Mouse (Mus musculus) gastrocnemius, adult 18-20 months (tissue): Measurements from ENCODE around the gene Erc2. TPM values are rescaled to one million over a fixed set of nuclear protein-coding genes. Genes with fewer than 3 reads are reported as not detected.

Experiments
- DNase-seq: peaks from one replicate; pipeline ENCODE4 v3.0.0; 2021; ENCODE audit warnings: low spot score
- total RNA-seq, 2 experiments: library from RNA; stranded (reverse); gene quantifications; 2 replicates each; pipeline ENCODE4 v1.2.3; 2021

The Erc2 gene
- total RNA-seq, 2 experiments from 2014 or later, result 0.11 to 0.83 TPM

DNA sequence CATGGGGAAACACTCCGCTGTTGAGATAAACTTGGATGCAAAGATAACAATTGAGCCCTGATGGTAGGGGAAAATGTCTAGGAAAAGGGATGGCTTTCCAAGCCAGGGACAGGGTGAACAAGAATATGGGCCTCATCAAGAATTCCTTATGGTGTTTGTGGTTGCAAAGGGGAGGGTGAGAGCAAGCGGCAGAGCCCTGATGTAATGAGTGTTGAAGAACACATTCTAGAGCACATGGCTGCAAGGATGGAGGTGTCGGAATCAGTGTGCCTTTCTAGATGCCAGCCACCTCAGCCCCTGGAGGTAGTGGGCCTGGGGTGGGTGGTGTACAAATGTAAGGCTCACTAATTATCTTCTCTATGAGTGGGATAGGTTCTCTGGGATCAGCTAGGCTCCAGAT is 313.5 kb downstream of the Erc2 start:
- DNase-seq, result no peak

DNA sequence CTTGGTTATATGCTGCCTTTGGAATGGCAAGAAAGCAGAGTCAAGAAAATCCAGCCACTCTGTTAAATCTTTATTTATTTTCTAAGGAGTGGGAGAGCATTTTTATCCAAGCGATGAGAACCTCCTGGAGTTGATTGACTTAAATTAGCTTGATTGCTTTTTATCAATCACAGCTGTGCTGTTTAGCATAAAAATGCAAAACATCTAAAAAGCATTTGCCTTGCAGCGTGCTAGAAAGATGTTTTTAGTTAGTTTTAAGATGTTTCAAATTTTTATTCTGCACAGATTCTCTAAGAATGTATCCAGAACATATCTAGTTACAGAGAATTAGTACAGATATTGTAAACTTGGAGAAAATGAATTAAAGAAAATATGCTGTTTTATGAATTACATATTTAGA is 315.7 kb downstream of the Erc2 start:
- no peak for DNase-seq

DNA sequence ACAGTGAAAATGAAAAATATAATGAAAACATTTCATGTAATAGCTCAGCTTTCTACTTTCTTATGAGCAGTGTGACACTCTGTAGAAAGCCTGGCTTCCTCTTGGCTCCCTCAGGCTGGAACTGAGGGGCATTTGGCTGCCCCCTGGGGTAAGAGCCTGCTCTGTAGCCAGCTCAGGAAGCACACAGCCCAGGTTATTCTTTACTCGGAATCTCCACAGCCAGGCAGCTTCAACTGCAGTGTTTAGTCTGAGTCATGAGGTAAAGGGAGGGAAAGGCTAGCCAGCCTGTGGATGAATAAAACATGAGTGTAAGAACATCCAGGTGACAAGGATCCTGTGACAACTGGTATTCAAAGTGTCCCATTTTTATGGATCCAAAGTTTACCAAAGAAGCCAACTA is 323.0 kb downstream of the Erc2 start:
- DNase-seq, result no peak

DNA sequence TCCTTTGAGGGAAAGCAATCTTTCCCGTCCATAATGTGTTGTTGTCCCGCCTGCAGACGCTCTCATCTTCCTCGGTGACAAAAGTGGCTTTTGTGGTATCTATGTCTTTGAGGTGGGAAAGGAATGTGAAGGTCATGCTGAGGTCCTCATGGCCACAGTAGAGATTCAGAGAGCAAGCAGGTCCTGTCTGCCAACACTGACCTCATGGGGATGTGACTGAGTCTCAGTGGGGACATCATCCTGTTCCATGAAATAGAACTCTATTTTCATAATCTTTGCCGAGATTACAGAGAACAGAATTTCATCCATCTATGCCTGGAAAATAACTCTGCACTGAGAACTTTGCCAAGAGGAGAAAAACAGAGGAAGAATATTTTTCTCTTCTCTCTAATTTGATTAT is 324.0 kb downstream of the Erc2 start:
- peak; percentile 66 for DNase-seq

DNA sequence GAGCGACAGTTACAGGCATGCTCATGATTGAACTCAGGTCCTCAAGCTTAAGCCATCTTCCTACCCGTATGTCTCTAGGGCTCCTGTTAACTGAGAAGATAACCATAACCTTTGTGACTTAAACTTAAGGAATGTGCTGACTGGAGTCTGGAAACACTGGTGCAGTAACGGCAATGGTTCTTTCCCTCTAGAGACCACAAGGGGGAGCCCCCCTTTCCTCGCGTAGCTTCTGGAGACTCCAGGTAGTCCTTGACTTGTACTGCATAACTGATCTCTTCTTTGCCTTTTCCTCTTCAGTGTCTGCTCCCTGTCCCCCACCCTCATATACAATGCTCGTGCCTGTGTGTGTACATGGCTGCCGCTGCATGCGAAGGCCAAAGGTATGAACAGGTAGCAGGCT is 326.2 kb downstream of the Erc2 start:
- DNase-seq, result no peak

DNA sequence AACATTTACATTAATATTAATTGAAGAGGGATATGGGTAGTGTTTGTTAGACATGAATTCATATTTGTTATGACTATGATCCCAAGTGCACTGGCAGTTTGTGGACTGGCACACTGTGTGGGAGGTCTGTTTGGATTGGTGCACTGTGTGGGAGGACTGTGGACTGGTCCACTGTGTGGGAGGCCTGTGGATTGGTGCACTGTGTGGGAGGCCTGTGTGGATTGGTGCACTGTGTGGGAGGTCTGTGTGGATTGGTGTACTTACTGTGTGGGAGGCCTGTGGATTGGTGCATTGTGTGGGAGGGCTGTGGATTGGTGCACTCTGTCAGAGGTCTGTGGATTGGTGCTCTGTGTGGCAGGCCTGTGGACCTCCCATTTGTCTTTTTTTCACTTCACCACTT is 331.6 kb downstream of the Erc2 start:
- DNase-seq, result no peak

DNA sequence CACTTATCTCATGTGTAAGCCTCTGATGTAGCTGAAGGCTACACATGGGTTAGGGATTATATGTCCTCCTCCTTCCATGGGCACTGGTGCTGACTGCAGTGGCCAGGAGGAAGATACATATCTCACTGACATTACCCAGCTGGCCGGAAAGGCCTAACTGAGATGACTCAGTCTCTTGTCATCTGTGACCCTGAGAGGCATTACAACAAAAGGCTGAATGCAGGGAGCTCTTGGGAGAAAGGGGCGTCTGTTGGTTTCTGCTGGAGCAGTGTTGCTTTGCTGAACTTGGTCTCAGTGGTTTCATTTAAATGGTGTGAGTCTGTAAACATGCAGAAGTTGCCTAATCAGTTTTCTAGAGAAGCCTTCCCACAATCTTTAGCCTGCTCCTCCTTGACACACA is 334.6 kb downstream of the Erc2 start:
- peak; percentile 23 for DNase-seq

DNA sequence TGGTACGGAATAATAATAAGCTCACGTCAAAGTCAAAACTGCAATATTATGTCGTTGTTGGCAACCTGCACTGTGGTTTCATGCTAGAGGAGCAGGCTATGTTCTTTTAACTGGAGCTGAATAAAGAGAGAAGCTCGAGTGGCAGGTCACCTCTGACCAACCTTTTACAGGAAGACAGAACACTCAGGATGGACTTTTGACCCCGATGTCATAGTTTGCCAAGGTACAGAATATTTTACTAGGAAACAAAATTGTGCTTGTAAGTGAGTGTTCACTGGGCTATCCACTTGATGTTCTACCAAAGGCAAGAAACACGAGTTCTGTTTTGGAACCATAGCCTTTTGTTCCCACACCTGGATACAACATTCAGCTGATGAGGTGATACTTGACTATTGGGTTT is 351.5 kb downstream of the Erc2 start:
- no peak for DNase-seq

DNA sequence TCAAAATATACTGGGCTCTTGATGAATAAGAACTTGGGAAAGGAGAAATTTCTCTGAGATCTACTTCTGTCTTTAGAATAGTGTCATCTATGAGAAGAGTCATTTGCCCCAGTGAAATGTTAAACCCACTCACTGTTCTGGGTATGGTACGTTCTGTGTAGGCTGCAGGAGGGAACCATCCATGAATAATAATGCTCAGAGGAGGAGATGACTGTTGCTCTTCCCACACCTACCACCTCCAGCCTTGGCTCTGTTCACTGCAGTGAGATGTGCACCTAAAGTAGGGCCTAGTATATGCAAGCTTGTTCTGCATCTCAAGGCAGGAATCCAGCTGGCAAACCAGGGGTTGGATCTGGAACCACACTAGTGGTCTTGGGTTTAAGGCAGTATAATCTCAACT is 353.4 kb downstream of the Erc2 start:
- no peak for DNase-seq

DNA sequence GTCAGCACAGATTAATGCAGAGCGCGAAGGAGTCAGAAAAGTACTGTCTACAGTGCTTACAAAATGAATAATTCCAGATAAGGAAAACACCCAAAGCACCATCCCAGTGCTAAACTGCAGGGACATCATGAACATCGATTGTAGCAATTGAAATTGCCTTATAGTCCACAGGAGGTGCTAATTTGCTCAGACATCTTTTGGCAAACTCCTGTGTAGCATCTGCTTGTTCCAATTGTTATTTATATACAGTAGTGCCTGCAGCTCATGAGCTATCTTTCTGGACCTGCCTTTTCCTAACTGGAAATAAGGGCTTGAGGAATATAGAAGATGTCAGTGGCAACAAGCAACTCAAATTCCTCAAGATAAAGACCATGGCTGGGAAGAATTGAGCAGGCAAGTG is 362.5 kb downstream of the Erc2 start:
- DNase-seq, result no peak

DNA sequence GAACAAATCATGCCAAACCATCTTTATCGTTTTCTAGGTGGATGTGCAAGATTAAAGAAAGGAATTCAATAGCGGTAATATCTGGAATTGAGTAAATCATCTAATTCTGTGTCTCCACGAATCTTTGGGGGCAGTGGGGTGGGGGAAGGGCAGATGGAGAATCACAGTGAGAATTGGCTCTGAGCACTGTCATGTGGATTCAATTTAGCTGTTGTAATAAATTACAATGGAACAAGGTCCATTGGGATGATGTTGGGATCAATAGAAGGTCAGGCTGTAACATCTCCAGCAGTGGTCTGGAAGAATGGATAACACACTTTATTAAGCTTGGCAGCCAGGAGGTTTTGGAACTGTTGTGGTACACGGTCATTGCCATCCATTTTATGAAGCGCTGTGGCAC is 363.0 kb downstream of the Erc2 start:
- peak; percentile 7 for DNase-seq

DNA sequence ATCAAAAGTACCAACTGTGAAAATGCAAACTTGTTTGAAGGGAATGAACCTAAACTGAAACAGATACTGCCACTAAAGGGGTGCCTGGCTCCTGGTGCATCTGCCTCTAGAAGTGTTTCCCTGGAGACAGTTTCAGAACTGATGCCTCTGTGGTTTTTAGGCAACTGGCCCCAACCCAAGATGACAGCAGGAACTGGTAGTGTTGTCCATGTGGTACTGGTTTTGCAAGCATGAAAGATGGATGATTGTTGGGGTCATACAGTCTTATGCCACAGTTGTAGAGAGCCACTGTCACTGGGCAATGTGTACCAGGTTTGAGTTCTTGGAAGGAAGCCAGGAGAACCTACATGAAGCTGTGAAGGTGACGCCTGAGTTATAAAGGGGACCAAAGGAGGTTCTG is 365.2 kb downstream of the Erc2 start:
- no peak for DNase-seq

DNA sequence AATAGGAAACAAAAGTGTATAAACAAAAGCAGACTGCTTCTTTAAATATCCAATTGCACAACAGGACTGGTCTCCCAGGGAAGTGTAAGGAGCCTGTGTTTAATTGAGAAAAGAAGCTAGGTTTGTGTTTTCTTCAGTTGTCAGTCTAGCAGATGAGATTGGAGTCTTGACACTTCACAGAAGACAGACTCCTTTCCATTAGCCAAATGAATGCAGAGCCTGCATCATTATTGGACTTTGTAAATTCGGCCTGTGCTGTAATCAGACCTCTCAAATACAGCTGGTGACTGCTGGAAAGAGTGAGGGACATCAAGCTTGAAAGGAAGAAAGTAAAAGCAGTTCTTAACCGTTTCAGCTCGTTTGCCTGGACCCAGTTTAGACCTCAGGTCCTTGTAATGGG is 376.3 kb downstream of the Erc2 start:
- DNase-seq, result no peak

DNA sequence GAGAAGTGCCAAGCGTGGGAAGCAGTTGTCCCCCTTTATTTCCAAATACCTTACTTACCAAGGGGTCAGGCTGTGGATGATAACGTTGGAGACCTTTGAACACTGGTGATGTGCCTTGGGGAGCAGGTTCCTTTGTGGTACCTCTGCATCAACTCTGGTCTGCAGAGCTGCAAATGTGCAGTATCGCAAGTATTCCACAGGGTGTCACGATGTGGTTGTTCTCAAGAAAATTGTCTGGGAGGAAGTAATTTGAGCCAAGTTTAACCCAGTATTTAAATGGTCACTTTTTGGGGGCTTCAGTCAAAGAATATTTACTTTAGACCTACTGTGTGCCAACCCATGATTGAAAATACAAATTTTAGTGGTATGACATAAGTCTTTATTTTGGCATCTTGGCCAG is 381.8 kb downstream of the Erc2 start:
- no peak for DNase-seq

DNA sequence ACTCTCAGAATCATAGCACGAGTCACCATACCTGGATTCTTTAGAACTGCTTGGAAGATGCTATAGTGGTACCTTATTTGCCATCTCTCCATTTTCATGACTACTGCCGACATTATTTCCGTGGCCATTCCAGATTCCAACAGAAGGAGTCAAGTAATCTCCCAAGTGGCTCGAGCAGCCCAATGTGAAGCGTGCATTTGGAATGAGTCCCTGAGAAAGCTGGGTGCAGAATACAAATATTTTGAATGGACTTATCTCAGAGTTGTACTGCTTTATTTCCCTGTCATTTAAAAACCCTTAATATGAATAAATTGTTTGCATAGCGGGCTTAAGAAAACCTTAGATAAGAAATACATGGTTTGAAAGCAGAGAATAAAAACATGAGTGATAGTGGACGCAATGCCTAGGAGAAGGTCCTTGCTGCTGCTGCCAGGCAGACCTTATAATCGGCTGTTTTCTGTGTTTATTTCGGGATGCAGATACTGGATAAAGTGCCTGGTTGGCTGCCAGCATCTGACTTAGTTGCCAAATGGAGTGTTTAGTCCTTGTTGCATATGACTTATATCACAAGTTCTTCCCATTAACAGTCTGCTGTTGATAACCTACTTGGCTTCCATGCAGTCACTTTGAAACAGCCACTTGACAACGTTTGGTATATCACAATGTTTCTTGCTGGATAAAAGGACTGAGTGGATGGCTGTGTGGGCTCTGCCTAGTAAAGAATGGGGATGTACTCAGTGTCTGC is 388.5 kb downstream of the Erc2 start:
- no peak for DNase-seq

DNA sequence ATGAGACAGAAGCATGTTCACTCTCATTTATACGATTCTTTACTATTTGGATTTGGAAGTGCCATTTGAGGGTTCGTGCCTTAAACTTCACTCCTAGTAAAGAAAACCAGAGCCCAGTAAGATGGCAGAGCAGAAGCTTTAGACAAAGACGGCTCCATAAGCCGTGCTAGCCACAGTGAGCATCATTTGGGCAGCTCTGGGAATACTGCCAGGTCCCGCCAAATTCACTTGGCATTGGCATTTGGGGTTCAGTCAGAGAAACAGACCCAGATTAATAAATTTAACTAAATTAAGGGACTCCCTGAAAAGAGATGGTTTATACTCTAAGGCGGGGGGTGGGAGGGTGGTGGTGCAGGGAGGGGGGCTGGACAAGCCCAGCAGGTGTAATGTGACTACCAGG is 401.0 kb downstream of the Erc2 start:
- DNase-seq, result no peak

DNA sequence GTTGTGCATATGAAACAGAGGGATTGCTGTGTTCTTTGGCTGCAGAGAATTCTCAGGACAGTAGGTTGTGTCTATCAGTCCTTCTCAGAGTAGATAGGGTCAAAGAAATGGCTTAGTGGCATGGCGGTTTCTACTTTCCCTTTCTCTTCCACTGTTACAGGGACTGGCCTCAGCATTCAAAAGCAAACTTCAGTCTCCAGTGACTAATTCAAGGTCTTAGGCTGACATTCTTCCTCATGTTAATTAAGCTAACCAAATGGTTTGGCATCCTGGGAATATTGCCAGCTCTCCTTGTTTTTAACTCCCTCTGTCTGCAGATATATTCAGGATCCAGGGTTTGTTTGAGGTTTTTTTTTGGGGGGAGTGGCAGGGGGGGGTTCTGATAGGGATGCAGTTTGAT is 408.6 kb downstream of the Erc2 start:
- DNase-seq, result no peak

DNA sequence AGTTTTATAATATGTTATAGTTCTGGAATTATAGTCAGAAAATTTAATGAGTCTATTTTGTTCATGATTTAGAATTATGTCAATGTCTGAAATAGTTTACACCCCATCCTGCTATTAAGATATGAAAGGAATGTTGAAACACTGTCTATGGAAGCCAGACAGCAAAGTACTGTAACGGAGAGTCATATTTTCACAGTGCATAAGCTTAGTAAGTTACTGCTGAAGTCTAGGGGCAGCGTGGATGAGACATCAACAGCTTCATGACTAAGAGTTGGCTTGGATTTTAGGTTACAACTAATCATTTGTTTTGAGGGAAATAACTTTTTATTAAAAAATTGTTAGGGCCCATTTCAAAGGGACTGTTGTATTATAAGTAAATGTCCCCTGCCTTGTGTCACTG is 412.8 kb downstream of the Erc2 start:
- no peak for DNase-seq

DNA sequence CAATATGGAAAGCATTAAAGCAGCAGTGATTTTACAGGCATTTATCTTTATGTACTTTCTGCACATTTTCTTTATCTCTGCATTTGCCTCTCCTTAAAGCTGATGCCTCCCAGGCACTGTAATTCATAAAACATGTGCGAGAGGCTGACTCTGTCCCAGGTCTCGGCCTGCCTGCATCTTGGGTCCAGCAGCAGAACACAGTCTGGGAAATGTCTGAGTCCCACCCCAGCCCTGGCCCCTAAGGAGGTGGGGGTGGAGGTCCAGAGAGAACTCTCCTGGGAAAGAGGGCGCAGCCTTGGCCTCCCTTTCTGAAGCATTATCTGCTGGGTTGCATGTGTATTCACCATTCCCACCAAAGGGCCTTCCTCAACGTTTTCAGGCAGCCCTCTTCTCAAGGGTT is 420.9 kb downstream of the Erc2 start:
- no peak for DNase-seq

DNA sequence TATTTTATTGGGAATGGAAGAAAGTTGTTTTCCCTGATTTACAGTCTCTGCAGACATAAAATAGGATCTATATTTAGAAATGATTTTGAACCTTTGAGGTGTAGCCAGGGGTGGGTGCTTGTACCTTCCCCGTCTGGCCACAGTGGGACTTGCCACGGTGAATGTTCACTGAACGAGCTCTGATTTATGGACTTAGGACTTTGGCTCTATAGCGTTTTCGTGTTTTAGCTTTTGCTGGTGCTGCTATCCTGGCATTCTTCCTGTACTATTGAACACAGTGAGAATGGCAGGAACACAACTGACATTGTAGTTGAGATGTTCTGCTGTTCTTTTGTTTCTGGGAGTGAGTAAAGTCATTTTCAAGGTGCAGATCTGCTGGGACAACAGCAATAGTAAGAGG is 429.4 kb downstream of the Erc2 start:
- DNase-seq, result no peak

DNA sequence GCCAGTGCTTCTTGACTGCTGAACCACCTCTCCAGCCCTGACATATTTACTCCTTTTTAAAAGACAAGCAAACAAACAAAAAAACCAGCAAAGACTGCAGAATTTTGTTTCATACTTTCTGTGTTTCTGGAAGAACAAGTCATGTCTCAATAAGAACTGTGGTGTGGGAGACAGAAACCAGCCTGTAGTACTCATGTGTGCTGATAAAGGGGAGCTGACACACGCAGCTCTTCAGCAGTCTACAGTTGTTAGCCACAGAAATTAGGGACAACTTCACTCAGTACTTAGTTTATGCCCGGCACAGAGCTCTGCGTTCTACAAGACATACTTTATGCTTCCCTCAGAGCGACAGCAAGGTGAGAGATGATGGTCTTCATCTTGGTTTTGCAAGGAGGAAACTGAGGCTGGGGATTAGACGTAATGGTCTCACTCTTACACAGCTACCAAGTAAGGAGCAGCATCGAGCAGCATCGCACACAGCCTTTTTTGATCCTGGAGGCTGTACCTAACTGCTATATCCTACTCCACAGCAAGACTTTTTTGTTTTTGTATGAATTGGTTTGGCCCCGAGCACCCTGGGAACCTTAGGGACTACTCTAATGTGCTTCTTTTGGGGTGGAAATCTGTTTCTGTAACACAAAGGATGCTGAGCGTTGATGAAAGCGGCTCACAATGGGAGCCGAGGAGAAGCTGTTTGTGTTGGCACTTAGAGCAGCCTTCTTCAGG is 435.1 kb downstream of the Erc2 start:
- DNase-seq, result no peak

DNA sequence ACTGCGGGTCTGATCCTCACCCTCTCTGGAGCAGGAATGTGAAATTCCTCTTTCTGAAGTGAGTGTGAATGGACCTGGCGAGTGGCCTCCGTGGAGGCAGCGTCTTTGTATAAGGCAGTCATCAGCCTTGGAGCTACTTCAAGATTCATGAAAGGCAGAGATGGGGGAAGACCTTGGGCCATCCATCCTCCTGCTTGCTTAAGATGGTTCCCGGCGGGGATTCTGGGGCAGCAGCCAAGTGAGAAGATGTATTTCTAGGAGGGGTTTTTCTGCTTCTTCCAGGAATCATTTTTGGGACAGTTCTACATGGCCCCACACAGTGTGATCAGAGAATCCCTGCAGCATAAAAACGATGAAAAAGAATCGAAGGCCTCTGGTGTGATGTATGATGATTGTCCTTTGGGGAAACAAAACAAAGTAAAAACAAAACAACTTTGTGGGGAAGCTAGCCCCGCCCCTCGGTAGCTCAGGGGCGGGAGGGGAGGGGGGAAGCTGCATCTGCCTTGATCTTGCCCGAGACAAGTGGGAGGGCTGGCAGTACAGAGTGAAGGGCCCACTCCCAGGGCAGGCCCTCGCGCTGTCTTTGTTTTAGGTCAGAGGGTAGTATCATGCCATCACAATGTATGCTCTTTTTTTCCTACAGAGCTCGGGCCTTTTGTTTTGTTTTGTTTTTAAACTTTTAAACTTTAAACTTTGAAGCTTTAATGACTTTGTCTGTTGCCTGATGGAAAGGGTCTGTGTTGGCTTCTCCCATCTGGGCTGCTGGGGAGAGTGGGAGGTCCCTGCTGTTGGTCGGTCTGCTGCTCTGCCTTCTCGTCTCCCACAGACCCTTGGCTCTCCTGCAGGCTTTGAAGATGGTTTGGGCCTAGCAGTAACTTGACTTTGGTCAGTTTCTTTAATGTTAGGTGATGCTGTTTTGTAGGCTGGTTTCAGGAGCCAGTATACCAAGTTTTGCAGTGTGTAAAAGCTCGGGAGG is 435.9 kb downstream of the Erc2 start:
- DNase-seq, result peak; percentile 8
